Mouse (Mus musculus) stomach, embryonic 15.5 days (tissue): Measurements from ENCODE around the gene Nxpe5. TPM values are rescaled to one million over a fixed set of nuclear protein-coding genes. Genes with fewer than 3 reads are reported as not detected.

Source experiments
- ATAC-seq: fragments of 200-750 bp; cut with Nextera tagmentation; 2 replicates; pipeline ENCODE4 v1.8.0; 2017; ENCODE audit warnings: low read depth, moderate number of reproducible peaks, moderate TSS enrichment; ENCODE audit not compliant: insufficient read depth, low FRiP score
- H3K27ac ChIP-seq: fragments of 300-500 bp; sonication (generic); 2 replicates; pipeline ENCODE4 v1.5.1; 2015; ENCODE audit warnings: mild to moderate bottlenecking, inconsistent platforms
- H3K27me3 ChIP-seq: fragments of 300-500 bp; sonication (generic); replicated peaks from 2 replicates; pipeline ENCODE4 v1.6.1; 2015; ENCODE audit warnings: inconsistent platforms
- H3K36me3 ChIP-seq: fragments of 300-500 bp; sonication (generic); 2 replicates; pipeline ENCODE4 v1.6.1; 2015; ENCODE audit warnings: inconsistent platforms
- H3K4me1 ChIP-seq: fragments of 300-500 bp; sonication (generic); 2 replicates; pipeline ENCODE4 v1.6.1; 2015; ENCODE audit warnings: inconsistent platforms
- H3K4me2 ChIP-seq: fragments of 300-500 bp; sonication (generic); 2 replicates; pipeline ENCODE4 v1.6.1; 2015; ENCODE audit warnings: mild to moderate bottlenecking, inconsistent platforms
- H3K4me3 ChIP-seq: fragments of 300-500 bp; sonication (generic); replicated peaks from 2 replicates; pipeline ENCODE4 v1.5.1; 2015; ENCODE audit warnings: inconsistent platforms
- H3K9ac ChIP-seq: fragments of 300-500 bp; sonication (generic); 2 replicates; pipeline ENCODE4 v1.6.1; 2015; ENCODE audit warnings: inconsistent platforms
- H3K9me3 ChIP-seq: fragments of 300-500 bp; sonication (generic); 2 replicates; pipeline ENCODE4 v1.6.1; 2016; ENCODE audit warnings: inconsistent platforms
- WGBS: fragments of 180-500 bp; shearing (Covaris S2); methylation state at CpG from one replicate; pipeline ENCODE4 v1.1.7; 2015; 5-methylcytosine and 5-hydroxymethylcytosine counted together
- polyA plus RNA-seq: library from polyadenylated mRNA; unstranded; fragments of >200 nt; fragmentation: Nextera tagmentation; extraction: Ambion mirVana; gene quantifications from 2 replicates; pipeline ENCODE4 v1.2.1, GENCODE M21; 2015

Gene Nxpe5
- polyA plus RNA-seq, 1 experiment from 2014 or later = not detected

- H3K4me3 ChIP-seq = peak overlapping the region; percentile 78
- H3K4me2 ChIP-seq = peak overlapping the region; percentile 77
- peak overlapping the region; percentile 79 for H3K27ac ChIP-seq
- H3K4me1 ChIP-seq = peaks cover 20% of the 10 kb centered on the region
- peaks cover 14% of the 10 kb centered on the region; the same call in 1 of the 2 replicates for H3K36me3 ChIP-seq
- 8% methylated on average over 6 of the region's 6 CpGs for WGBS
- H3K9ac ChIP-seq = peak overlapping the region; percentile 78
- ATAC-seq = no peak
- H3K27me3 ChIP-seq = no peaks in the 10 kb centered on the region
- no peaks in the 10 kb centered on the region for H3K9me3 ChIP-seq
Measured at GRCm38 (mm10) chr5:138264207-138264578, 38.5 kb downstream of the Nxpe5 start.

GRCm38 (mm10) chr5:138265712-138266111 is 40.0 kb downstream of the Nxpe5 start:
- Histone ChIP-seq H3K9me3 (no peaks in the 10 kb centered on the region), H3K4me2 (no peak overlapping the region), H3K4me1 (peaks cover 20% of the 10 kb centered on the region), H3K4me3 (no peak overlapping the region), H3K9ac (no peak overlapping the region), H3K36me3 (0 out of 2 replicates have a peak, but pooled peaks cover 9% of the 10 kb centered on the region), H3K27ac (no peak overlapping the region), H3K27me3 (no peaks in the 10 kb centered on the region)
- WGBS = 93% methylated on average over 4 of the region's 4 CpGs
- ATAC-seq = no peak

- no peak overlapping the region for H3K27ac ChIP-seq
- 0 out of 2 replicates have a peak, but pooled peaks cover under 1% of the 10 kb centered on the region for H3K36me3 ChIP-seq
- H3K4me3 ChIP-seq = no peak overlapping the region
- no peaks in the 10 kb centered on the region for H3K9me3 ChIP-seq
- H3K27me3 ChIP-seq = no peaks in the 10 kb centered on the region
- H3K4me2 ChIP-seq = no peak overlapping the region
- WGBS = 87% methylated on average over 3 of the region's 3 CpGs
- H3K9ac ChIP-seq = no peak overlapping the region
- H3K4me1 ChIP-seq = peaks cover 19% of the 10 kb centered on the region
- ATAC-seq = no peak
Measured at GRCm38 (mm10) chr5:138267114-138267513, 41.4 kb downstream of the Nxpe5 start.

GRCm38 (mm10) chr5:138268980-138269379 is 43.3 kb downstream of the Nxpe5 start:
- 74% methylated on average over 4 of the region's 4 CpGs for WGBS
- no peak overlapping the region for H3K4me2 ChIP-seq
- no peaks in the 10 kb centered on the region for H3K27me3 ChIP-seq
- no peaks in the 10 kb centered on the region for H3K36me3 ChIP-seq
- H3K27ac ChIP-seq = no peak overlapping the region
- no peak overlapping the region for H3K9ac ChIP-seq
- no peaks in the 10 kb centered on the region for H3K9me3 ChIP-seq
- H3K4me1 ChIP-seq = peaks cover 16% of the 10 kb centered on the region
- H3K4me3 ChIP-seq = no peak overlapping the region
- ATAC-seq = no peak

GRCm38 (mm10) chr5:138271232-138271631 is 45.5 kb downstream of the Nxpe5 start:
- ATAC-seq = no peak
- no peaks in the 10 kb centered on the region for H3K27me3 ChIP-seq
- no peaks in the 10 kb centered on the region for H3K36me3 ChIP-seq
- 62% methylated on average over 3 of the region's 3 CpGs for WGBS
- peaks cover 16% of the 10 kb centered on the region for H3K4me1 ChIP-seq
- H3K4me2 ChIP-seq = no peak overlapping the region
- no peak overlapping the region for H3K4me3 ChIP-seq
- H3K27ac ChIP-seq = no peak overlapping the region
- no peaks in the 10 kb centered on the region for H3K9me3 ChIP-seq
- H3K9ac ChIP-seq = no peak overlapping the region

- Histone ChIP-seq H3K4me1 (peaks cover 19% of the 10 kb centered on the region), H3K9me3 (no peaks in the 10 kb centered on the region), H3K36me3 (no peaks in the 10 kb centered on the region; the same call in 1 of the 2 replicates), H3K9ac (no peak within 1 kb of the TSS), H3K27me3 (no peaks in the 10 kb centered on the region), H3K4me3 (peak within 1 kb of the TSS; percentile 27), H3K4me2 (peak within 1 kb of the TSS; percentile 47), H3K27ac (peak within 1 kb of the TSS; percentile 57)
- no peak for ATAC-seq
- WGBS = 7% methylated on average over 12 of the region's 12 CpGs
Measured at GRCm38 (mm10) chr5:138272409-138272923, 46.8 kb downstream of the Nxpe5 start, which contains the start of gene Gal3st4. Gal3st4 (minus strand) TSS chr5:138272840.

- no peak for ATAC-seq
- no peaks in the 10 kb centered on the region; the same call in 1 of the 2 replicates for H3K36me3 ChIP-seq
- H3K27ac ChIP-seq = no peak overlapping the region
- H3K4me1 ChIP-seq = peaks cover 27% of the 10 kb centered on the region
- H3K4me2 ChIP-seq = no peak overlapping the region
- H3K9me3 ChIP-seq = no peaks in the 10 kb centered on the region
- WGBS = 81% methylated on average over 8 of the region's 8 CpGs
- no peaks in the 10 kb centered on the region for H3K27me3 ChIP-seq
- H3K4me3 ChIP-seq = no peak overlapping the region
- no peak overlapping the region for H3K9ac ChIP-seq
Measured at GRCm38 (mm10) chr5:138274186-138274585, 48.5 kb downstream of the Nxpe5 start.

GRCm38 (mm10) chr5:138275216-138276050 is 49.7 kb downstream of the Nxpe5 start:
- Histone ChIP-seq H3K9me3 (no peaks in the 10 kb centered on the region), H3K27me3 (no peaks in the 10 kb centered on the region), H3K4me2 (peak overlapping the region; percentile 42), H3K36me3 (no peaks in the 10 kb centered on the region; the same call in 1 of the 2 replicates), H3K4me3 (no peak overlapping the region; the same call in 1 of the 2 replicates), H3K9ac (no peak overlapping the region), H3K27ac (peak overlapping the region; percentile 55), H3K4me1 (peaks cover 32% of the 10 kb centered on the region)
- ATAC-seq = no peak
- 34% methylated on average over 41 of the region's 41 CpGs for WGBS

- 76% methylated on average over 7 of the region's 7 CpGs for WGBS
- Histone ChIP-seq H3K27me3 (no peaks in the 10 kb centered on the region), H3K36me3 (no peaks in the 10 kb centered on the region; the same call in 1 of the 2 replicates), H3K4me1 (peaks cover 23% of the 10 kb centered on the region), H3K4me3 (no peak overlapping the region), H3K9me3 (no peaks in the 10 kb centered on the region), H3K9ac (no peak overlapping the region), H3K27ac (no peak overlapping the region), H3K4me2 (no peak overlapping the region)
- no peak for ATAC-seq
Measured at GRCm38 (mm10) chr5:138277994-138278393, 52.3 kb downstream of the Nxpe5 start.

GRCm38 (mm10) chr5:138279585-138280424 is 54.1 kb downstream of the Nxpe5 start, which contains the start of the genes Gm43720, Gpc2 and Stag3:
Gm43720 (minus strand) TSS chr5:138279958.
Gpc2 (minus strand) TSS chr5:138280005.
Stag3 (plus strand) TSS chr5:138280240.
- Histone ChIP-seq H3K4me3 (peak within 1 kb of the TSS; percentile 69), H3K27me3 (no peaks in the 10 kb centered on the region), H3K36me3 (no peaks in the 10 kb centered on the region; the same call in 1 of the 2 replicates), H3K4me2 (peak within 1 kb of the TSS; percentile 88), H3K27ac (0 out of 2 replicates have a peak within 1 kb of the TSS, but pooled peaks have one; percentile 35), H3K4me1 (peaks cover 19% of the 10 kb centered on the region), H3K9ac (peak within 1 kb of the TSS; percentile 50), H3K9me3 (no peaks in the 10 kb centered on the region)
- WGBS = under 1% methylated on average over 56 of the region's 56 CpGs
- ATAC-seq = peak; percentile 98

GRCm38 (mm10) chr5:138280425-138280768 is 54.7 kb downstream of the Nxpe5 start:
- no peak overlapping the region for H3K9ac ChIP-seq
- H3K27me3 ChIP-seq = no peaks in the 10 kb centered on the region
- no peak for ATAC-seq
- H3K27ac ChIP-seq = no peak overlapping the region
- peaks cover 19% of the 10 kb centered on the region for H3K4me1 ChIP-seq
- WGBS = 17% methylated on average over 26 of the region's 26 CpGs
- peak overlapping the region; percentile 88 for H3K4me2 ChIP-seq
- H3K4me3 ChIP-seq = peak overlapping the region; percentile 69
- H3K36me3 ChIP-seq = no peaks in the 10 kb centered on the region; the same call in 1 of the 2 replicates
- no peaks in the 10 kb centered on the region for H3K9me3 ChIP-seq
